Mouse (Mus musculus) c-Kit-positive CD71-positive TER-119-positive erythroid progenitor cells, embryonic 14.5 days (primary cell): Measurements from ENCODE around the gene Elovl6.

Source experiments
- DNase-seq: peaks from one replicate; pipeline ENCODE4 v3.0.0-alpha.2; 2013; ENCODE audit warnings: low spot score

Gene Elovl6

GRCm38 (mm10) chr3:129646781-129647180 is 114.6 kb downstream of the Elovl6 start:
- DNase-seq = no peak

- DNase-seq = no peak
Observed at GRCm38 (mm10) chr3:129647312-129647711, 115.2 kb downstream of the Elovl6 start.

GRCm38 (mm10) chr3:129648598-129648997 is 116.4 kb downstream of the Elovl6 start:
- no peak for DNase-seq

GRCm38 (mm10) chr3:129649586-129650292 is 117.6 kb downstream of the Elovl6 start:
- DNase-seq = no peak

- DNase-seq = no peak
Observed at GRCm38 (mm10) chr3:129650293-129650612, 118.1 kb downstream of the Elovl6 start.

- DNase-seq = no peak
Observed at GRCm38 (mm10) chr3:129650931-129651330, 118.8 kb downstream of the Elovl6 start.

- no peak for DNase-seq
Observed at GRCm38 (mm10) chr3:129651765-129652164, 119.6 kb downstream of the Elovl6 start.

GRCm38 (mm10) chr3:129652476-129652875 is 120.3 kb downstream of the Elovl6 start:
- DNase-seq = no peak

GRCm38 (mm10) chr3:129656540-129656939 is 124.4 kb downstream of the Elovl6 start:
- DNase-seq = no peak

- DNase-seq = no peak
Observed at GRCm38 (mm10) chr3:129657222-129657621, 125.1 kb downstream of the Elovl6 start.

- DNase-seq = no peak
Observed at GRCm38 (mm10) chr3:129657775-129658174, 125.6 kb downstream of the Elovl6 start.

- no peak for DNase-seq
Observed at GRCm38 (mm10) chr3:129658776-129659175, 126.6 kb downstream of the Elovl6 start.

- no peak for DNase-seq
Observed at GRCm38 (mm10) chr3:129663906-129664305, 131.8 kb downstream of the Elovl6 start.

GRCm38 (mm10) chr3:129675923-129676322 is 143.8 kb downstream of the Elovl6 start:
- DNase-seq = no peak

GRCm38 (mm10) chr3:129680258-129680657 is 148.1 kb downstream of the Elovl6 start:
- no peak for DNase-seq

GRCm38 (mm10) chr3:129681841-129682240 is 149.7 kb downstream of the Elovl6 start:
- DNase-seq = no peak

- no peak for DNase-seq
Observed at GRCm38 (mm10) chr3:129682389-129682788, 150.2 kb downstream of the Elovl6 start.

GRCm38 (mm10) chr3:129683060-129683679 is 151.0 kb downstream of the Elovl6 start:
- DNase-seq = no peak

GRCm38 (mm10) chr3:129686196-129686595 is 154.0 kb downstream of the Elovl6 start:
- DNase-seq = no peak

- DNase-seq = peak; percentile 47
Observed at GRCm38 (mm10) chr3:129686698-129687333, 154.7 kb downstream of the Elovl6 start.

GRCm38 (mm10) chr3:129687429-129687828 is 155.3 kb downstream of the Elovl6 start:
- no peak for DNase-seq
